Mouse (Mus musculus) ovary, postnatal 10 days (tissue): ENCODE results near the gene Cnih4.

Source experiments
- DNase-seq: peaks from one replicate; pipeline ENCODE4 v3.0.0; 2022; ENCODE audit warnings: low spot score

Cnih4 gene

GRCm38 (mm10) chr1:181143950-181144836 is at the start of gene Cnih4, which contains the start of gene Nvl:
Gene Cnih4 (plus strand): TSS chr1:181144693.
Gene Nvl (minus strand): TSS chr1:181144204.
- DNase-seq, result peak; percentile 91

GRCm38 (mm10) chr1:181117112-181117511 is 27.4 kb upstream of the Cnih4 start:
- DNase-seq, result no peak

GRCm38 (mm10) chr1:181124145-181124544 is 20.3 kb upstream of the Cnih4 start:
- no peak for DNase-seq

- no peak for DNase-seq
Measured at GRCm38 (mm10) chr1:181125916-181126315, 18.6 kb upstream of the Cnih4 start.

- no peak for DNase-seq
Measured at GRCm38 (mm10) chr1:181126766-181127165, 17.7 kb upstream of the Cnih4 start.

GRCm38 (mm10) chr1:181131915-181132314 is 12.6 kb upstream of the Cnih4 start:
- DNase-seq, result no peak

- no peak for DNase-seq
Measured at GRCm38 (mm10) chr1:181138730-181139129, 5.8 kb upstream of the Cnih4 start.

GRCm38 (mm10) chr1:181143609-181143949 is 914 bp upstream of the Cnih4 start:
- no peak for DNase-seq

GRCm38 (mm10) chr1:181144966-181145365 is 473 bp downstream of the Cnih4 start:
- no peak for DNase-seq

- DNase-seq, result no peak
Measured at GRCm38 (mm10) chr1:181146187-181146586, 1.7 kb downstream of the Cnih4 start.

- no peak for DNase-seq
Measured at GRCm38 (mm10) chr1:181148540-181148939, 4.0 kb downstream of the Cnih4 start.

- no peak for DNase-seq
Measured at GRCm38 (mm10) chr1:181149373-181150017, 5.0 kb downstream of the Cnih4 start.

GRCm38 (mm10) chr1:181150431-181150826 is 5.9 kb downstream of the Cnih4 start:
- DNase-seq, result no peak

GRCm38 (mm10) chr1:181150827-181151534 is 6.5 kb downstream of the Cnih4 start:
- DNase-seq, result peak; percentile 73

GRCm38 (mm10) chr1:181151541-181151940 is 7.0 kb downstream of the Cnih4 start:
- DNase-seq, result no peak

GRCm38 (mm10) chr1:181167816-181168215 is 23.3 kb downstream of the Cnih4 start:
- no peak for DNase-seq

- no peak for DNase-seq
Measured at GRCm38 (mm10) chr1:181168377-181168776, 23.9 kb downstream of the Cnih4 start.

- no peak for DNase-seq
Measured at GRCm38 (mm10) chr1:181170210-181170609, 25.7 kb downstream of the Cnih4 start.

- no peak for DNase-seq
Measured at GRCm38 (mm10) chr1:181188925-181189324, 44.4 kb downstream of the Cnih4 start.

GRCm38 (mm10) chr1:181199446-181199845 is 55.0 kb downstream of the Cnih4 start:
- no peak for DNase-seq

GRCm38 (mm10) chr1:181210147-181210546 is 65.7 kb downstream of the Cnih4 start:
- no peak for DNase-seq

GRCm38 (mm10) chr1:181210601-181211402 is 66.3 kb downstream of the Cnih4 start:
- DNase-seq, result peak; percentile 31
